Mouse (Mus musculus): ENCODE data around the gene Ryr2. TPM values are rescaled to one million over a fixed set of nuclear protein-coding genes. Genes with fewer than 3 reads are reported as not detected.
"Not testable (repeated sequence)": the region's sequence is repeated elsewhere in the genome, so short reads cannot be mapped to it uniquely, and the experiment has no call there.

The Ryr2 gene
- polyA plus RNA-seq, 1 experiment from 2014 or later: 0.43 TPM

DNA sequence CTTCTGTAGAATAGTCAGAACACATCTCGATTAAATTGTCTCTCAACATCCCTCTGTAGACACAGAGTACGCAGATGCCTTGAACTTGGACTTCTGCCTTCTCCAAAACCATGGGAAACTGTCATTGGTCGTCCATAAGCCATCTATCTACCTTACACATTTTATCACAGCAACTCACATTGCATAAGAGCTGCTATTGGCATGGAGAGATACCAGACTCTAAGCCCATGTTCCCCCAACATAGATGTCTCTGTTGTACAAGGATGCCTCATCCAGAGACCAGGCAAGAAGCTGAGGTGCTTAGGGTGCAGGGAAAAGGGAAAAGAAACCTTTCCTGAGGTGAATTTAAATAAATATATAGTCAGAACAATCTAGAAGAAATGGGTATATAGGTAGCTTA lies 288.0 kb downstream of the Ryr2 start:
- Histone ChIP-seq H3K9me3 (ENCODE audit: control insufficient read depth, low read length) (no peaks in the 10 kb centered on the region), H3K27me3 (replicated peaks; ENCODE audit: control insufficient read depth, insufficient read depth, low read length) (no peaks in the 10 kb centered on the region), H3K27ac (replicated peaks; ENCODE audit: low read depth, low read length) (no peak overlapping the region), H3K36me3 (ENCODE audit: control insufficient read depth, insufficient read depth, low read length) (no peaks in the 10 kb centered on the region), H3K4me1 (ENCODE audit: control insufficient read depth, insufficient read depth, low read length) (no peaks in the 10 kb centered on the region), H3K9ac (ENCODE audit: low read depth, low read length) (no peak overlapping the region), H3K4me3 (ENCODE audit: low read depth, low read length) (no peak overlapping the region), H3K4me2 (ENCODE audit: low read depth, low read length) (no peak overlapping the region)
- DNase-seq (ENCODE audit: low spot score) (no peak), ATAC-seq (ENCODE audit: low read depth) (no peak)
- 74% methylated on average over 3 of the region's 3 CpGs for WGBS

DNA sequence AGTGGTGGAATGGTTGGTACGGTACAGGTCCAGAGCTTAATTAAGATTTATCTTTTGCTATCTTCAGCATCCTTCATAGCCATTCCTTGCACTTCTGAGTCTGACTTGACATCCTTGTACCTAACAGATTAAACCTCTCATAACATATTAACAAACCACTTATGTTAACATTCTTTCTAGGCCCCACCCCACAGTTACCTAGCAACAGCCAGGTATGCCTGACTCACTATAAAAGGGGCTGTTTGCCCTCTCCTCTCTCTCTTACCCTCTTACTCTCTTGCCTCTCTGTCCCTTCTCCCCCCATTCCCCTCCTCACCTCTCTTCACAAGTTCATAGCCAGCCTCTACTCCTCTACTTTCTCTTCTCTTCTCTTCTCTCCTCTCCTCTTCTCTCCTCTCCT lies 297.4 kb downstream of the Ryr2 start:
- not testable (repeated sequence) for H3K36me3 ChIP-seq (ENCODE audit: control insufficient read depth, insufficient read depth, low read length); ATAC-seq (ENCODE audit: low read depth); H3K27me3 ChIP-seq (replicated peaks; ENCODE audit: control insufficient read depth, insufficient read depth, low read length); DNase-seq (ENCODE audit: low spot score); H3K4me3 ChIP-seq (ENCODE audit: low read depth, low read length); H3K9me3 ChIP-seq (ENCODE audit: control insufficient read depth, low read length); H3K9ac ChIP-seq (ENCODE audit: low read depth, low read length); H3K4me2 ChIP-seq (ENCODE audit: low read depth, low read length); H3K27ac ChIP-seq (replicated peaks; ENCODE audit: low read depth, low read length); H3K4me1 ChIP-seq (ENCODE audit: control insufficient read depth, insufficient read depth, low read length)
- WGBS: 94% methylated on average over 1 of the region's 1 CpGs

GRCm38 (mm10) chr13:11792536-11792935 lies 314.2 kb downstream of the Ryr2 start:
- no peaks in the 10 kb centered on the region for H3K36me3 ChIP-seq (ENCODE audit: control insufficient read depth, insufficient read depth, low read length)
- no peaks in the 10 kb centered on the region for H3K4me1 ChIP-seq (ENCODE audit: control insufficient read depth, insufficient read depth, low read length)
- H3K9ac ChIP-seq (ENCODE audit: low read depth, low read length): no peak overlapping the region
- no peaks in the 10 kb centered on the region for H3K27me3 ChIP-seq (replicated peaks; ENCODE audit: control insufficient read depth, insufficient read depth, low read length)
- no peak overlapping the region for H3K27ac ChIP-seq (replicated peaks; ENCODE audit: low read depth, low read length)
- WGBS: 82% methylated on average over 3 of the region's 3 CpGs
- H3K4me3 ChIP-seq (ENCODE audit: low read depth, low read length): no peak overlapping the region
- no peaks in the 10 kb centered on the region for H3K9me3 ChIP-seq (ENCODE audit: control insufficient read depth, low read length)
- no peak overlapping the region for H3K4me2 ChIP-seq (ENCODE audit: low read depth, low read length)
- ATAC-seq (ENCODE audit: low read depth) (no peak), DNase-seq (ENCODE audit: low spot score) (no peak)

- Histone ChIP-seq H3K36me3 (ENCODE audit: control insufficient read depth, insufficient read depth, low read length) (no peaks in the 10 kb centered on the region), H3K9me3 (ENCODE audit: control insufficient read depth, low read length) (no peaks in the 10 kb centered on the region), H3K9ac (ENCODE audit: low read depth, low read length) (no peak overlapping the region), H3K4me3 (ENCODE audit: low read depth, low read length) (no peak overlapping the region), H3K27me3 (replicated peaks; ENCODE audit: control insufficient read depth, insufficient read depth, low read length) (no peaks in the 10 kb centered on the region), H3K27ac (replicated peaks; ENCODE audit: low read depth, low read length) (no peak overlapping the region), H3K4me2 (ENCODE audit: low read depth, low read length) (no peak overlapping the region), H3K4me1 (ENCODE audit: control insufficient read depth, insufficient read depth, low read length) (no peaks in the 10 kb centered on the region)
- DNase-seq (ENCODE audit: low spot score) (no peak), ATAC-seq (ENCODE audit: low read depth) (no peak)
- WGBS: 84% methylated on average over 5 of the region's 5 CpGs
Measured at GRCm38 (mm10) chr13:11790536-11790935, 316.2 kb downstream of the Ryr2 start.

DNA sequence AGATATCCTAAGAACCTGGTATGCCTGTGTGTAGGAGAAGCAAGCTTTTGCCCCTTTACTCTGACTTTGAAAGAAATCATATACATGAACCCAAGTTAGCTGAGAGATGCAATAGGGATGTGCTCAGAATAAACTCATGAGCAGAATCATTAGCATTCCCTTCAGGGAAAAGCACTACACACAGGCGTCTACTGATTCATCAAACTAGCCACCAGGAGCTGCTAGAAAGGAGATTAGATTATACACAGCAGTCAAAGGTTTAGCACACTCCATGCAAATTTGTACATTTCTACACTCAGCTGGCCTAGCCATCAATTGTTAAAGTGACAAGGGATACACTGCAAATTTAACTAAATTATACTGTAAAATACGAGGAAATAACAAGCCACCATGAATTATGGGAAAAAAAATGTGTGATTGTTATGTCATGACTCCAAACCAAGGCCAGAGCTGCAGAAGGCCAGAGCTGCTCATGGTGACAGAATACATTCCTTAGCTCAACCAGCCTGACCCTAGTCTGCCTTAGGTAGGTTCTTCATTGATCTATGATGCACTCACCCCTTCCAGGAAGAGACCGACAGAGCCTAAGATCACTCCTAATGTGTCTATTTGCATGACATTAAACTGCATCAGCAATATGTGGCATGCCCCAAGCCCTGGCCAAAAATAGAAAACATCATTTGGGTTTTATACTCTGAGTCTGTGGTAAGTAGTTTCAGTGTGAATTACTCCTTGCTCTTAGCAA lies 324.2 kb downstream of the Ryr2 start:
- H3K36me3 ChIP-seq (ENCODE audit: control insufficient read depth, insufficient read depth, low read length): no peaks in the 10 kb centered on the region
- DNase-seq (ENCODE audit: low spot score) (no peak), ATAC-seq (ENCODE audit: low read depth) (no peak)
- no peak overlapping the region for H3K4me3 ChIP-seq (ENCODE audit: low read depth, low read length)
- H3K27me3 ChIP-seq (replicated peaks; ENCODE audit: control insufficient read depth, insufficient read depth, low read length): no peaks in the 10 kb centered on the region
- H3K4me2 ChIP-seq (ENCODE audit: low read depth, low read length): no peak overlapping the region
- H3K9ac ChIP-seq (ENCODE audit: low read depth, low read length): no peak overlapping the region
- WGBS: 62% methylated on average over 3 of the region's 3 CpGs
- no peaks in the 10 kb centered on the region for H3K9me3 ChIP-seq (ENCODE audit: control insufficient read depth, low read length)
- no peak overlapping the region for H3K27ac ChIP-seq (replicated peaks; ENCODE audit: low read depth, low read length)
- no peaks in the 10 kb centered on the region for H3K4me1 ChIP-seq (ENCODE audit: control insufficient read depth, insufficient read depth, low read length)

- WGBS: 20% methylated on average over 2 of the region's 2 CpGs
- no peak overlapping the region for H3K27ac ChIP-seq (replicated peaks; ENCODE audit: low read depth, low read length)
- no peaks in the 10 kb centered on the region for H3K27me3 ChIP-seq (replicated peaks; ENCODE audit: control insufficient read depth, insufficient read depth, low read length)
- no peaks in the 10 kb centered on the region for H3K4me1 ChIP-seq (ENCODE audit: control insufficient read depth, insufficient read depth, low read length)
- H3K4me2 ChIP-seq (ENCODE audit: low read depth, low read length): no peak overlapping the region
- DNase-seq (ENCODE audit: low spot score) (no peak), ATAC-seq (ENCODE audit: low read depth) (no peak)
- H3K36me3 ChIP-seq (ENCODE audit: control insufficient read depth, insufficient read depth, low read length): no peaks in the 10 kb centered on the region
- H3K9ac ChIP-seq (ENCODE audit: low read depth, low read length): no peak overlapping the region
- no peak overlapping the region for H3K4me3 ChIP-seq (ENCODE audit: low read depth, low read length)
- H3K9me3 ChIP-seq (ENCODE audit: control insufficient read depth, low read length): no peaks in the 10 kb centered on the region
Measured at GRCm38 (mm10) chr13:11781065-11781464, 325.7 kb downstream of the Ryr2 start.

DNA sequence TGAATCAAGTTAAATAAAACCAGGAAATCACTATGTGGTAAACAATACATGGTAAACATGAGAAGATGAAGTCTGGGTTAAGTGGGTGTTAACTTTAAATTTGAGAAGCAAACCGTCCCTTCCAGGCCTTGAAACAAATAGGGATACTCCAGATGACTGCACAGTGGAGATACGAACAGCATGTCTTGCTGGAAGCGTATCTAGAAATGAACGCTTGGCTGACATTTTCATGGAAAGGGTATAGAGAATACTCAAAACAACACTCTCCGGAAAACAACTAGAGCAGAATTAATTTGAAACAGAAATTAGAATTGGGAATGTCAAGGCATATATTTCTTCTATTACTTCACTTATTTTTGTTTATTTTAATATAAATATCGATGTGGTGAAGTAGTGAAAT lies 329.0 kb downstream of the Ryr2 start:
- DNase-seq (ENCODE audit: low spot score): peak; percentile 5
- 80% methylated on average over 6 of the region's 6 CpGs for WGBS
- H3K36me3 ChIP-seq (ENCODE audit: control insufficient read depth, insufficient read depth, low read length): no peaks in the 10 kb centered on the region

GRCm38 (mm10) chr13:11772173-11772572 lies 334.6 kb downstream of the Ryr2 start:
- 85% methylated on average over 8 of the region's 8 CpGs for WGBS

More for the DNA sequence above, 329.0 kb downstream of the Ryr2 start:
- Histone ChIP-seq H3K27me3 (replicated peaks; ENCODE audit: control insufficient read depth, insufficient read depth, low read length) (no peaks in the 10 kb centered on the region), H3K9me3 (ENCODE audit: control insufficient read depth, low read length) (no peaks in the 10 kb centered on the region), H3K9ac (ENCODE audit: low read depth, low read length) (no peak overlapping the region), H3K4me3 (ENCODE audit: low read depth, low read length) (no peak overlapping the region), H3K4me1 (ENCODE audit: control insufficient read depth, insufficient read depth, low read length) (no peaks in the 10 kb centered on the region), H3K4me2 (ENCODE audit: low read depth, low read length) (no peak overlapping the region), H3K27ac (replicated peaks; ENCODE audit: low read depth, low read length) (no peak overlapping the region)
- ATAC-seq (ENCODE audit: low read depth): no peak

GRCm38 (mm10) chr13:11766899-11767298 lies 339.8 kb downstream of the Ryr2 start:
- DNase-seq (ENCODE audit: low spot score) (no peak), ATAC-seq (ENCODE audit: low read depth) (no peak)
- Histone ChIP-seq H3K4me2 (ENCODE audit: low read depth, low read length) (no peak overlapping the region), H3K4me3 (ENCODE audit: low read depth, low read length) (no peak overlapping the region), H3K27me3 (replicated peaks; ENCODE audit: control insufficient read depth, insufficient read depth, low read length) (no peaks in the 10 kb centered on the region), H3K9ac (ENCODE audit: low read depth, low read length) (no peak overlapping the region), H3K36me3 (ENCODE audit: control insufficient read depth, insufficient read depth, low read length) (no peaks in the 10 kb centered on the region), H3K9me3 (ENCODE audit: control insufficient read depth, low read length) (no peaks in the 10 kb centered on the region), H3K4me1 (ENCODE audit: control insufficient read depth, insufficient read depth, low read length) (no peaks in the 10 kb centered on the region), H3K27ac (replicated peaks; ENCODE audit: low read depth, low read length) (no peak overlapping the region)
- WGBS: 40% methylated on average over 2 of the region's 2 CpGs

More at GRCm38 (mm10) chr13:11772173-11772572, 334.6 kb downstream of the Ryr2 start:
- H3K36me3 ChIP-seq (ENCODE audit: control insufficient read depth, insufficient read depth, low read length): no peaks in the 10 kb centered on the region
- no peak overlapping the region for H3K4me3 ChIP-seq (ENCODE audit: low read depth, low read length)
- ATAC-seq (ENCODE audit: low read depth): no peak
- no peaks in the 10 kb centered on the region for H3K27me3 ChIP-seq (replicated peaks; ENCODE audit: control insufficient read depth, insufficient read depth, low read length)
- H3K9me3 ChIP-seq (ENCODE audit: control insufficient read depth, low read length): no peaks in the 10 kb centered on the region
- no peak overlapping the region for H3K4me2 ChIP-seq (ENCODE audit: low read depth, low read length)
- no peak for DNase-seq (ENCODE audit: low spot score)
- no peaks in the 10 kb centered on the region for H3K4me1 ChIP-seq (ENCODE audit: control insufficient read depth, insufficient read depth, low read length)
- no peak overlapping the region for H3K27ac ChIP-seq (replicated peaks; ENCODE audit: low read depth, low read length)
- H3K9ac ChIP-seq (ENCODE audit: low read depth, low read length): no peak overlapping the region

Data from embryonic facial prominence, embryonic 14.5 days (tissue).